In the genomic region with DNA sequence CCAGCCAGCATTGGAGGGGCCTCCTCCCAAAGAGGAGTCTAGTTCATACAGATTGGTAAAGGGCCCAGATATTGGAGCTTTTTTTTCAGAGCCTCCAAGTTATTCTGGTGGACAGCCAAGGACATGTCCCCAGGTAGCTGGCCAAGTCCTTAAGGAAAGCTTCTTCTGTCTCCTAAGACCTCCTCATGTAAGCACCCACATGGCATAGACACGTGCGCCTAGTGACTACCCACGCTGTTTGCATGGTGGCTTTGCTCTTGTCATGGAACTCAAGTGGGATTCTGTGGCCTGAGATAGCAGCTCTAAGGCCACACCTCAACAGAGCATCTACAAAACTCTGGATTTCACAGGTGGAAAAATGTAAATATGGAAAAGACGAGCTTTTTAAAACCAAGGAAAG, we compare ENCODE assay signal across 14 mouse cellular contexts.
DNase-seq lines count a peak whose midpoint lies in the region; ATAC-seq and TF ChIP-seq lines count a peak whose summit lies in the region.
"Had no signal": no experiment of that assay in that cellular context is flagged by ENCODE, and none has a peak within 500 bp of the region (broad histone marks: within the 10 kb centered on the region; RNA-seq: fewer than 3 reads in every experiment).

No protein-coding gene starts in this region.

- H3K27ac ChIP-seq in layer of hippocampus, adult 2 months, result peak overlapping the region; percentile 87
- no peak overlapping the region for H3K27ac ChIP-seq in limb, embryonic 10.5 days
- H3K27ac ChIP-seq: embryonic facial prominence, embryonic 13.5 days; forebrain, embryonic 10.5 days; hindbrain, postnatal 0 days; liver, embryonic 12.5 days; midbrain, embryonic 13.5 days had no signal

- no peak for ATAC-seq in megakaryocyte, adult 5-6 weeks (ENCODE audit: poor library complexity, severe bottlenecking)
- ATAC-seq: hindbrain, postnatal 0 days; liver, embryonic 12.5 days; midbrain, embryonic 13.5 days had no signal

- peak; percentile 32 for DNase-seq in adrenal gland, postnatal 10 days
- DNase-seq in adrenal gland, adult 2 months, result no peak
- no peak for DNase-seq in layer of hippocampus, adult 2 months (ENCODE audit: low spot score in 2 of 2)
- no peak for DNase-seq in layer of hippocampus, adult 18-20 months (ENCODE audit: low spot score in 2 of 2)
- DNase-seq in cerebellum, adult 11 months, result peak; percentile 51
- DNase-seq in cerebellum, postnatal 25 days, result peak; percentile 49 to 59
- DNase-seq in limb, embryonic 10.5 days (ENCODE audit: low spot score), result no peak
- DNase-seq: layer of hippocampus, adult 9-11 months had no signal

- no peaks in the 10 kb centered on the region for H3K9me3 ChIP-seq in limb, embryonic 10.5 days (replicated peaks)
- H3K9me3 ChIP-seq: embryonic facial prominence, embryonic 13.5 days; forebrain, embryonic 10.5 days; liver, embryonic 12.5 days; midbrain, embryonic 13.5 days had no signal

- WGBS in limb, embryonic 10.5 days, result 93% methylated on average over 4 of the region's 4 CpGs

- H3K4me3 ChIP-seq in layer of hippocampus, adult 2 months, result no peak overlapping the region
- H3K4me3 ChIP-seq in limb, embryonic 10.5 days, result no peak overlapping the region
- H3K4me3 ChIP-seq: embryonic facial prominence, embryonic 13.5 days; forebrain, embryonic 10.5 days; liver, embryonic 12.5 days; midbrain, embryonic 13.5 days had no signal

- H3K4me1 ChIP-seq in limb, embryonic 10.5 days, result peaks cover 10% of the 10 kb centered on the region
- H3K4me1 ChIP-seq: liver, embryonic 12.5 days had no signal

- H3K36me3 ChIP-seq in limb, embryonic 10.5 days, result no peaks in the 10 kb centered on the region
- H3K36me3 ChIP-seq: embryonic facial prominence, embryonic 13.5 days; forebrain, embryonic 10.5 days; liver, embryonic 12.5 days; midbrain, embryonic 13.5 days had no signal

- TF ChIP-seq CTCF in layer of hippocampus, adult 2 months (conservative IDR thresholded peaks at IDR 0.05), result no peak

- H3K27me3 ChIP-seq in limb, embryonic 10.5 days (ENCODE audit: low read depth, poor library complexity, severe bottlenecking), result no peaks in the 10 kb centered on the region
- H3K27me3 ChIP-seq: embryonic facial prominence, embryonic 13.5 days; liver, embryonic 12.5 days had no signal

Comparison
In these comparisons a context has a peak if more than half of its experiments do, and no peak if none do; other contexts are left out.
1. DNase-seq: peak in adrenal gland, postnatal 10 days (single experiment), cerebellum, adult 11 months (single experiment) and cerebellum, postnatal 25 days (2 of 2); none in adrenal gland, adult 2 months (single experiment), layer of hippocampus, adult 2 months (0 of 2), layer of hippocampus, adult 18-20 months (0 of 2) and limb, embryonic 10.5 days (single experiment).